Mouse (Mus musculus) CH12.LX (cell line): ENCODE measurements at regions not wholly inside any gene's neighbourhood (a gene's known extent, or its start where the extent isn't known, plus 50 kb on each side); places are given as distances from the start of the nearest gene placed in this dataset.
A peak's percentile ranks its signal among the peaks of the same experiment; 100 is the strongest.

Experiments used
- DNase-seq: peaks from one replicate; pipeline ENCODE4 v3.0.0-alpha.2; 2013; ENCODE audit errors: extremely low read depth
- H3K27ac ChIP-seq: 2 replicates; pipeline ENCODE4 v1.5.1; 2012; ENCODE audit warnings: low read depth, mild to moderate bottlenecking, control low read depth, moderate library complexity; ENCODE audit not compliant: insufficient read depth
- H3K27me3 ChIP-seq: replicated peaks from 2 replicates; pipeline ENCODE3; 2012; ENCODE audit warnings: inconsistent platforms
- H3K36me3 ChIP-seq, 2 experiments: replicated peaks in 1 of 2; 2 replicates each; pipeline versions ENCODE3 to v1.6.1; 2012; ENCODE audit warnings: inconsistent platforms in 1 of 2, low read length in 1 of 2, mild to moderate bottlenecking in 1 of 2, mixed read lengths in 1 of 2, moderate library complexity in 1 of 2; ENCODE audit not compliant: control insufficient read depth in 1 of 2, insufficient read depth in 1 of 2
- H3K4me1 ChIP-seq, 2 experiments: 2 replicates each; pipeline ENCODE4 v1.6.1; 2012; ENCODE audit warnings: inconsistent platforms in 1 of 2, moderate library complexity in 1 of 2; ENCODE audit not compliant: insufficient read depth in 2 of 2, control insufficient read depth in 1 of 2
- H3K4me2 ChIP-seq: 2 replicates; pipeline ENCODE4 v1.6.1; 2012; ENCODE audit warnings: low read depth, mild to moderate bottlenecking, control low read depth; ENCODE audit not compliant: poor library complexity, insufficient read depth, severe bottlenecking
- H3K4me3 ChIP-seq, 3 experiments: fragments of 150-350 bp in 1 of 3; sonication (generic) in 1 of 3; replicated peaks in 1 of 3; 2 replicates each; pipeline versions ENCODE3 to v1.5.1; 2011 to 2012; ENCODE audit warnings: low read depth in 2 of 3, low read length in 2 of 3, mild to moderate bottlenecking in 2 of 3, moderate library complexity in 2 of 3, control low read depth in 1 of 3, improper control_type of control experiment in 1 of 3, inconsistent platforms in 1 of 3, mixed read lengths in 1 of 3; ENCODE audit not compliant: poor library complexity in 1 of 3
- H3K79me2 ChIP-seq: replicated peaks from 2 replicates; pipeline ENCODE4 v1.6.1; 2012; ENCODE audit warnings: mild to moderate bottlenecking, moderate library complexity; ENCODE audit not compliant: control insufficient read depth, poor library complexity, insufficient read depth, severe bottlenecking; ENCODE audit errors: extremely low read depth
- H3K9ac ChIP-seq: 2 replicates; pipeline ENCODE4 v1.6.1; 2012; ENCODE audit warnings: low read depth, mild to moderate bottlenecking, control low read depth, moderate library complexity; ENCODE audit not compliant: insufficient read depth
- H3K9me3 ChIP-seq: replicated peaks from 2 replicates; pipeline ENCODE3; 2012; ENCODE audit warnings: low read length, inconsistent platforms, mixed read lengths
- CHD1 ChIP-seq: IDR thresholded peaks from 2 replicates; pipeline ENCODE4 v1.6.1; 2012; ENCODE audit warnings: low read depth, low read length, improper control_type of control experiment, inconsistent platforms
- ELF1 ChIP-seq: IDR thresholded peaks from 2 replicates; pipeline ENCODE4 v1.6.1; 2014; ENCODE audit warnings: low read depth, mild to moderate bottlenecking, inconsistent platforms, low read length, improper control_type of control experiment
- EP300 ChIP-seq: IDR thresholded peaks from 2 replicates; pipeline ENCODE4 v1.6.1; 2011; ENCODE audit warnings: low read length, improper control_type of control experiment
- JUND ChIP-seq: conservative IDR thresholded peaks from 2 replicates; pipeline ENCODE4 v1.6.1; 2011; ENCODE audit warnings: low read depth, low read length, improper control_type of control experiment
- MAFK ChIP-seq: IDR thresholded peaks from 2 replicates; pipeline ENCODE4 v1.6.1; 2011; ENCODE audit warnings: low read length, improper control_type of control experiment; ENCODE audit not compliant: insufficient replicate concordance
- MAX ChIP-seq: IDR thresholded peaks from 2 replicates; pipeline ENCODE4 v1.6.1; 2011; ENCODE audit warnings: low read length, improper control_type of control experiment
- MXI1 ChIP-seq: IDR thresholded peaks from 2 replicates; pipeline ENCODE4 v1.6.1; 2011; ENCODE audit warnings: mild to moderate bottlenecking, low read depth, low read length, improper control_type of control experiment
- NELFE ChIP-seq: IDR thresholded peaks from 2 replicates; pipeline ENCODE4 v1.6.1; 2011; ENCODE audit warnings: low read depth, low read length, improper control_type of control experiment
- NRF1 ChIP-seq: IDR thresholded peaks from 2 replicates; pipeline ENCODE4 v1.6.1; 2014; ENCODE audit warnings: low read depth, mild to moderate bottlenecking, inconsistent platforms, low read length, improper control_type of control experiment, moderate library complexity
- POLR2A ChIP-seq: IDR thresholded peaks from 2 replicates; pipeline ENCODE4 v1.6.1; 2011; ENCODE audit warnings: low read depth, mild to moderate bottlenecking, improper control_type of control experiment, low read length
- RAD21 ChIP-seq: IDR thresholded peaks from 2 replicates; pipeline ENCODE4 v1.6.1; 2011; ENCODE audit warnings: low read depth, mild to moderate bottlenecking, low read length, improper control_type of control experiment, moderate library complexity
- RCOR1 ChIP-seq: conservative IDR thresholded peaks from 2 replicates; pipeline ENCODE4 v1.6.1; 2012; ENCODE audit warnings: low read depth, mild to moderate bottlenecking, inconsistent platforms, low read length, improper control_type of control experiment
- TBP ChIP-seq: conservative IDR thresholded peaks from 2 replicates; pipeline ENCODE4 v1.6.1; 2011; ENCODE audit warnings: low read depth, low read length, improper control_type of control experiment
- TCF12 ChIP-seq: IDR thresholded peaks from 2 replicates; pipeline ENCODE4 v1.6.1; 2014; ENCODE audit warnings: low read depth, mild to moderate bottlenecking, inconsistent platforms, low read length, improper control_type of control experiment
- ZC3H11A ChIP-seq: IDR thresholded peaks from 2 replicates; pipeline ENCODE4 v1.6.1; 2012; ENCODE audit warnings: low read depth, mild to moderate bottlenecking, inconsistent platforms, low read length, improper control_type of control experiment
- ZKSCAN1 ChIP-seq: IDR thresholded peaks from 2 replicates; pipeline ENCODE4 v1.6.1; 2012; ENCODE audit warnings: low read depth, inconsistent platforms, low read length, improper control_type of control experiment, borderline replicate concordance
- ZMIZ1 ChIP-seq: IDR thresholded peaks from 2 replicates; pipeline ENCODE4 v1.6.1; 2012; ENCODE audit warnings: low read depth, mild to moderate bottlenecking, inconsistent platforms, low read length, improper control_type of control experiment
- dilution Hi-C: fragments of 300-500 bp; cut with MboI; formaldehyde crosslinking; loops from 2 replicates; pipeline ENCODE4 v1.14.3; 2020; ENCODE audit warnings: low sequenced_read_pairs; ENCODE audit not compliant: extremely low pct_unique_long_range_greater_than_20kb, extremely low pct_ligation_motif_present
- in situ Hi-C: fragments of 300-500 bp; cut with MboI; formaldehyde crosslinking; loops from 3 replicates; pipeline ENCODE4 v1.14.3; 2019; ENCODE audit warnings: low sequenced_read_pairs, low pct_ligation_motif_present, low pct_unique_long_range_greater_than_20kb, mixed read lengths

GRCm38 (mm10) chr6:127835666-127836065, 51.7 kb upstream of the Tspan11 start:
- Histone ChIP-seq H3K4me2 (no peak overlapping the region), H3K36me3 (no peaks in the 10 kb centered on the region), H3K9ac (no peak overlapping the region), H3K4me3 (no peak overlapping the region), H3K27ac (no peak overlapping the region), H3K27me3 (no peaks in the 10 kb centered on the region), H3K9me3 (no peaks in the 10 kb centered on the region), H3K79me2 (no peaks in the 10 kb centered on the region), H3K4me1 (peaks cover 0 to 34% of the 10 kb centered on the region in 2 experiments; a peak in 2 of 4 replicates)
- dilution Hi-C loops (no loop called here), in situ Hi-C loops (no loop called here)
- DNase-seq: peak; percentile 88
- TF ChIP-seq NRF1 (no peak), CHD1 (no peak), ELF1 (peak; percentile 74)

GRCm38 (mm10) chr6:127828344-127828743, 59.0 kb upstream of the Tspan11 start:
- Histone ChIP-seq H3K79me2 (no peaks in the 10 kb centered on the region), H3K4me1 (peaks cover 0 to 8% of the 10 kb centered on the region in 2 experiments; a peak in 2 of 4 replicates), H3K4me2 (no peak overlapping the region), H3K27ac (no peak overlapping the region), H3K9ac (no peak overlapping the region), H3K36me3 (no peaks in the 10 kb centered on the region), H3K9me3 (no peaks in the 10 kb centered on the region), H3K27me3 (no peaks in the 10 kb centered on the region), H3K4me3 (no peak overlapping the region)
- in situ Hi-C loops (no loop called here), dilution Hi-C loops (no loop called here)
- TF ChIP-seq MAX (no peak), EP300 (no peak), MXI1 (no peak), POLR2A (no peak), ZMIZ1 (no peak), TBP (no peak), TCF12 (no peak), NELFE (no peak), ZKSCAN1 (no peak), RAD21 (no peak), ZC3H11A (no peak), RCOR1 (no peak), JUND (no peak), MAFK (no peak)
- DNase-seq: no peak
